Mouse (Mus musculus) liver, embryonic 16.5 days (tissue): ENCODE measurements at regions not wholly inside any gene's neighbourhood (a gene's known extent, or its start where the extent isn't known, plus 50 kb on each side); places are given as distances from the start of the nearest gene placed in this dataset.

Experiments
- ATAC-seq: fragments of 200-750 bp; cut with Nextera tagmentation; 2 replicates; pipeline ENCODE4 v1.8.0; 2017; ENCODE audit warnings: low read depth, mild to moderate bottlenecking, moderate number of reproducible peaks, moderate library complexity
- H3K27ac ChIP-seq: fragments of 300-500 bp; sonication (generic); 2 replicates; pipeline ENCODE4 v1.5.1; 2014; ENCODE audit warnings: mild to moderate bottlenecking, low read length
- H3K27me3 ChIP-seq: fragments of 300-500 bp; sonication (generic); 2 replicates; pipeline ENCODE4 v1.6.1; 2014; ENCODE audit warnings: low read depth, low read length, mixed read lengths; ENCODE audit not compliant: control insufficient read depth, insufficient read depth
- H3K36me3 ChIP-seq: fragments of 300-500 bp; sonication (generic); 2 replicates; pipeline ENCODE4 v1.6.1; 2014; ENCODE audit warnings: mild to moderate bottlenecking; ENCODE audit not compliant: control insufficient read depth, insufficient read depth
- H3K4me1 ChIP-seq: fragments of 300-500 bp; sonication (generic); 2 replicates; pipeline ENCODE4 v1.6.1; 2014; ENCODE audit warnings: low read depth, low read length, mixed read lengths; ENCODE audit not compliant: control insufficient read depth
- H3K4me2 ChIP-seq: fragments of 300-500 bp; sonication (generic); 2 replicates; pipeline ENCODE4 v1.6.1; 2014; ENCODE audit warnings: low read depth, low read length, mixed read lengths
- H3K4me3 ChIP-seq: fragments of 300-500 bp; sonication (generic); 2 replicates; pipeline ENCODE4 v1.5.1; 2014; ENCODE audit warnings: low read depth, mild to moderate bottlenecking, low read length
- H3K9ac ChIP-seq: fragments of 300-500 bp; sonication (generic); 2 replicates; pipeline ENCODE4 v1.6.1; 2014; ENCODE audit warnings: low read depth, low read length
- H3K9me3 ChIP-seq: fragments of 300-500 bp; sonication (generic); replicated peaks from 2 replicates; pipeline ENCODE4 v1.6.1; 2016; ENCODE audit warnings: low read length; ENCODE audit not compliant: control insufficient read depth
- WGBS: fragments of 180-500 bp; shearing (Covaris S2); extraction: QIAGEN DNeasy Blood & Tissue Kit; methylation state at CpG from one replicate; pipeline ENCODE4 v1.1.7; 2014; ENCODE audit not compliant: insufficient replicate concordance; 5-methylcytosine and 5-hydroxymethylcytosine counted together

DNA sequence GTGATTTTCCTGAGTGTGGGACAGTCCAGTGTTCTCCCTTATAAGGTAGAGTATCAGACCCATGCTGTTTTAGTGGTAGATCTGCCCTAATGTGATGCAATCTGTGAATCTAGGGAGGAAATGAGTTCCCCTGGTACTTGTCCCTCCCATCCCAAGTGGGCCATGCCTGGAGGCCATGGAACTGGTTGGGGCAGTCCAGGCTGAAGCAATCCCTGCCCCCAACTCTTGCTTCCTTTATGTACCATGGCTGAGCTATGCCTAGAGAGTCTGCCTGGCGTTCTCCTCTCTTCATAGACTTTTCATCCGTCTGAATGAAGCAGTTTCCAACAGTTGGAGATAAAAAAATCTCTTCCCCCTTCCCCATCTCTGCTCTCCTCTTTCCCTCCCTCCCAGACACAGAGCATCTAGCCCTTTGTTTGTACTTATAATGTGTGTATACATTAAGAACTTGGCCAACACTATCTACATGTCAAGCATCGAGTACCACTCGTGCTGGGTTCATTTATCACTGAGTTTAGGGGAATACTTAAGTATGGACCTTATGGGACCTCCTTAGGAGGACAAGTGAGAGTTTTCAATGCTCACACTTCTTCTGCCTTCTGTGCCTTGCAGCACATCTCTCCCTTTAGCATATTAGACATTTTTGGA lies 350.4 kb upstream of the Nr2f2 start:
- WGBS: 65% methylated on average over 4 of the region's 4 CpGs
- Histone ChIP-seq H3K4me2 (no peak overlapping the region), H3K9me3 (no peaks in the 10 kb centered on the region), H3K27ac (no peak overlapping the region), H3K36me3 (no peaks in the 10 kb centered on the region), H3K9ac (no peak overlapping the region), H3K27me3 (no peaks in the 10 kb centered on the region), H3K4me1 (no peaks in the 10 kb centered on the region), H3K4me3 (no peak overlapping the region)
- no peak for ATAC-seq

DNA sequence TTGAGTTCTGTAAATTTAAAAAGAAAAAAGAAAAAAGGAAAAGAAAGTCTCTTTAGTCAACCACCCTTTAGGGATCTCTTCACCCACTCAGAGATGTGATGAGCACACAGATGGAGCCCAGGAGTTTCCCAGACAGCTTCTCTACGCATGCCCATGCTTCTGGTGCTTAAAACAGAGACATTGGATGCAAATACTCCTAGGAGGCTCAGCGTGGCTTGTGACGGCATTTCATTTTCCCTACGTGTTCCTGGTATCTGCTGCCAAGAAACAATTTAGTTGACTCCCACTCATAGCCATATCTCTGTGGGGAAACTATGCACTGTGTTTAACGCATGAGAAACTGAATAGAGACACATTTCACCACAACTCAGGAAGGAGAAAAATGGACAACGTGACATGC lies 345.6 kb upstream of the Nr2f2 start:
- no peaks in the 10 kb centered on the region for H3K9me3 ChIP-seq
- H3K27ac ChIP-seq: no peak overlapping the region
- H3K36me3 ChIP-seq: no peaks in the 10 kb centered on the region
- H3K4me3 ChIP-seq: no peak overlapping the region
- no peaks in the 10 kb centered on the region for H3K27me3 ChIP-seq
- H3K4me1 ChIP-seq: no peaks in the 10 kb centered on the region
- H3K4me2 ChIP-seq: no peak overlapping the region
- WGBS: 62% methylated on average over 6 of the region's 6 CpGs
- H3K9ac ChIP-seq: no peak overlapping the region
- ATAC-seq: no peak

DNA sequence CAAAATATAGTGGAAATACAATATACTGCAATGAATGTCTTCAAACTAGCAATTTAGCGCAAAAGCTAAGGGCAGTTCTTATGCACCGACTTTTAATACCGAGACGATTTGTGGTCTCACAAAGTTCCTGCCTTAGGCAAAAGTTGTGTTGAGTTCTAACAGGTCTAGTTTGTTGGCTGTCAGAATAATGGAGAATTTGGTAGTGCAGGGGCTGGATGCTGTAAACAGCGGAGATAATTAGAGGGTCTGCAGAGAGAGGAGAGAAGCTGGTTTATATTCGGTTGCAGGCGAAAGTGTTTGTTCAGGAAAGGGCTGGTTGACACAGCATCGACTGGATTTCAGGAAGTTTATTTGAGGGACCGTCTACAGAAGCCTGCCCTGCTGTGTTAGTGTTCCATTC lies 339.7 kb upstream of the Nr2f2 start:
- Histone ChIP-seq H3K4me2 (no peak overlapping the region), H3K9me3 (no peaks in the 10 kb centered on the region), H3K27me3 (no peaks in the 10 kb centered on the region), H3K4me1 (no peaks in the 10 kb centered on the region), H3K4me3 (no peak overlapping the region), H3K27ac (no peak overlapping the region), H3K9ac (no peak overlapping the region), H3K36me3 (no peaks in the 10 kb centered on the region)
- WGBS: 51% methylated on average over 9 of the region's 9 CpGs
- no peak for ATAC-seq

DNA sequence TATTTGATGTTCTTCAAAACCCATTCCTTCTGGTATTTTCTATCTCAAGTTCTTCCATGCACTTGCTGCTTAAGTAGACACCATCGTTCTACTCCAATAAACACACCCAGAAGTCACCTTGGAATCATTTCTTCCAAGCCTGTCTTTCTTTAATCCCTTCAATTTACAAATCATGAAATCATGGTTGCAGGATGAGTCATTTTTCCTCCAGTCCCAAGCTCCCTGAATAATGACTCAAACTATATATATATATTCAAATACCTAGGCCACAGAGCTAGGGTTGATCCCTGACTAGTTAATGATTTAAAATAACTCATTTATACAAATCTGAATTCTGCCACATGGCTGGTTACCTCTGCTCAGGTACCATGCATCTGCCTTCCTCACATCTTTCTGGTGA lies 337.2 kb upstream of the Nr2f2 start:
- H3K4me1 ChIP-seq: no peaks in the 10 kb centered on the region
- 73% methylated on average over 1 of the region's 1 CpGs for WGBS
- no peak overlapping the region for H3K9ac ChIP-seq
- no peak overlapping the region for H3K27ac ChIP-seq
- H3K9me3 ChIP-seq: no peaks in the 10 kb centered on the region
- ATAC-seq: no peak
- H3K36me3 ChIP-seq: no peaks in the 10 kb centered on the region
- no peak overlapping the region for H3K4me2 ChIP-seq
- no peaks in the 10 kb centered on the region for H3K27me3 ChIP-seq
- H3K4me3 ChIP-seq: no peak overlapping the region

DNA sequence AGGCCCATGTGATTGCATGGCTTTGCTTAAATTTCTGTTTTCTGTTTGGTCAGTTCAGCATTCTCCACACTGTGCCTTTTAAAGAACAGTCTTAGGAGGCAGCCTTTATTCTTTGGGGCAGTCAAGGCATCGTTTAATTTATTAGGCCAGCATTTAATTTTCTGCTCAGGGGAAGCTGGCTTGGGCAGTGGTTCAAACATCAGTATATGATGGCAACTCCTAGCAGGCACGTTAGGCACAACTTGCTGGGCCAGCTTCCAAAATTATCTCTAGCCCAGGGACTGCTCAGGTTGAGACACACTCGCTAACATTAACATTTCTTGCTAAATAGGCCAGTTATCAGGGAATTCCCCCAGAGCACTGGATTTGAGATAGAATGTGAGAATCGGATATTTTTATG lies 333.9 kb upstream of the Nr2f2 start:
- Histone ChIP-seq H3K4me3 (no peak overlapping the region), H3K27ac (no peak overlapping the region), H3K36me3 (no peaks in the 10 kb centered on the region), H3K4me1 (no peaks in the 10 kb centered on the region), H3K27me3 (no peaks in the 10 kb centered on the region), H3K9ac (no peak overlapping the region), H3K9me3 (no peaks in the 10 kb centered on the region), H3K4me2 (no peak overlapping the region)
- 61% methylated on average over 4 of the region's 4 CpGs for WGBS
- ATAC-seq: no peak

DNA sequence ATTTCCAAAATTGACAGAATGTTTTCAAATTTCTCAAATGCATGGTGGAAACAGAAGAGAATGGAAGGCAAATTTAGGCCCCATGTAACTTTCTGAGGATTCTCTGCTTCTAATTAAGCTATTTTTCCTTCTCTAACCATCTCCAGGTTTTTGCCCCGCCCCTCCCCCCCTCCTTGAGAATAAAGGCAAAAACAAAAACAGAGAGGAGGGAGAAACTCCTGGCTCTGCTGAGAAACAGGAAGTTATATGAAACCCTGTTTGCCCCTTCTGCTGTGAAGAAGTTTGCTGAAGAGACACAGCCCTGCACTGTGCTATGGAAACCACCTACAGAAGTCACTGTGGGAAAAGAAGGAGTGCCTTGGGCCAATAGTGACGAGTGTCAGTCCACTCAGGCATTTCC lies 332.9 kb upstream of the Nr2f2 start:
- ATAC-seq: no peak
- WGBS: 34% methylated on average over 2 of the region's 2 CpGs
- Histone ChIP-seq H3K4me1 (no peaks in the 10 kb centered on the region), H3K27ac (no peak overlapping the region), H3K4me2 (no peak overlapping the region), H3K36me3 (no peaks in the 10 kb centered on the region), H3K9ac (no peak overlapping the region), H3K9me3 (no peaks in the 10 kb centered on the region), H3K27me3 (no peaks in the 10 kb centered on the region), H3K4me3 (no peak overlapping the region)

DNA sequence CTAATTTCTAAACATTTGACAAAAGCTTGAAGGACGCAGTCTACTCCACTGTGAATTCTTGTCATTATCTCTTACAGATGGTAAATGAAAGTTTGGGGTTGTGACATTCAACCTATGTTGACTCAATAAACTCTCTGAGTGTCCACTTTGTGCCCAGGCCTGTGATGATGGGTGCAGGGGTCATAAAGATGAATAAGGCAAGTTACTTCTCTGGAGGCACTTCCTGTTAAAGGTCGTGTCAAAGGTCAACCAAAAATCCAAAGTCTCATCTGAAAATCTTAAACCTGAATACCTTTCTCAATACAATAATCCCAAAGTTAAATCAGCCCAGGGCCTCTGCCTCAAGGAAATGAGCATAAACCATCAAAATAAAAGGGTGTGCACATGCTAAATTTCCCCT lies 332.5 kb upstream of the Nr2f2 start:
- Histone ChIP-seq H3K9me3 (no peaks in the 10 kb centered on the region), H3K36me3 (no peaks in the 10 kb centered on the region), H3K27me3 (no peaks in the 10 kb centered on the region), H3K4me2 (no peak overlapping the region), H3K4me3 (no peak overlapping the region), H3K9ac (no peak overlapping the region), H3K4me1 (no peaks in the 10 kb centered on the region), H3K27ac (no peak overlapping the region)
- 41% methylated on average over 2 of the region's 2 CpGs for WGBS
- no peak for ATAC-seq

DNA sequence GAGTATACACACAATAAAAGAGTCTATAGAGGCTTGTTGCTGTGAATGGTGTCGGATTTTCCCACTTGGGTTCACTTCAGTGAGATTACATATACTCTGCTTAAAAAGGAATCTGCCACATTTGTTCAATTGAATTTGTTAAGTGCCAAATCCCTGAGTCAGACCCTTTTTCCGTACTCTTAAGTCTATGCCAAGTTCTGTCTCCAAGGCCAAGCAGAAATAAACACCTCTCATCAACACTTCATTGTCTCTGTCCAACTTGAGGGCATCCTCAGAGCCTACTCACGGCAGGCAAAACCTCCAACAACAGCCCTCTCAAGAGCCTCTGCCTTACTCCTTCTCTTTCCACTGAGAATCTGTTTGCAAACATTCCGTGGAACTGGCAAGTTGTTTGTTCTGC lies 325.6 kb upstream of the Nr2f2 start:
- no peak overlapping the region for H3K9ac ChIP-seq

DNA sequence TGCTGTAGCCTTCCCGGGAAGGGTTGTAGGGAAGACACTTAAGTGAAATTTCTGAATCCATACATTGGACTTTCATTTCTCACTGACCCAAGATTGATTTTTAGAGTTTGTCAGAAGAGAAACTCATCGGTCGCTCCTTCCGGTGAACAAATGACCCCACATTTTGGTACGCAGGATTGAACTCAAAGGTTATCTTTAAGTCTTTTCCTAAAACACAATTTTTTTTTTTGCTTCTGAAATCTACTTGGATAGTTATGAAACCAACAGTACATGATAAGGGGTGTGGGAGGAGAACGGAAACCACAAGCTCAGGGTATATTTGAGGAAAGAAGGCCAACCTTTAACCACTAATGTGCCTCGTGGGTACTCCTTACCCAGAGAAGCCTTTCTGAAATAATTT lies 324.3 kb upstream of the Nr2f2 start:
- 47% methylated on average over 7 of the region's 7 CpGs for WGBS
- no peaks in the 10 kb centered on the region for H3K4me1 ChIP-seq
- H3K27me3 ChIP-seq: no peaks in the 10 kb centered on the region
- no peak overlapping the region for H3K9ac ChIP-seq
- no peak overlapping the region for H3K4me2 ChIP-seq
- H3K4me3 ChIP-seq: no peak overlapping the region
- ATAC-seq: no peak
- no peaks in the 10 kb centered on the region for H3K9me3 ChIP-seq
- H3K27ac ChIP-seq: no peak overlapping the region
- H3K36me3 ChIP-seq: no peaks in the 10 kb centered on the region

More for the DNA sequence above, 325.6 kb upstream of the Nr2f2 start:
- Histone ChIP-seq H3K4me2 (no peak overlapping the region), H3K27ac (no peak overlapping the region), H3K27me3 (no peaks in the 10 kb centered on the region), H3K36me3 (no peaks in the 10 kb centered on the region), H3K9me3 (no peaks in the 10 kb centered on the region), H3K4me3 (no peak overlapping the region), H3K4me1 (no peaks in the 10 kb centered on the region)
- ATAC-seq: no peak
- 61% methylated on average over 4 of the region's 4 CpGs for WGBS
